Mouse (Mus musculus): ENCODE measurements around the gene Secisbp2l.

DNA sequence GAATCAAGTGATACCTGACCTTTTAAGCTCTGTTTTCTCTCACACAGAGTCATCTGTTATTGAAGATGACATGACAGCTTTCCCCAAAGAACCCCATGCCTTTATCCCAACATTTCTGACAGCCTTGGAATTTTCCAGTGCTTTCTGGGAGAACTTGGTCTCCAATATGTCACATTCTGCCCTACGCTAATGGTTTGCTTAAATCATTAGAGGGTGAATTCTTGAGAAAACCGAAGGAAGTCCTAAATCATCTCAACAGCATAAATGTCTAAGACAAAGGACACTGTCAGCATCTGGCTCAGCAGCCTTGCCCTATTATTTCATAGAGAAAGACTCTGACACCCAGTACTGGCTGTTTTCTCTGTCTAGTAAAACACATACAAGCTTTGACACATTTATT is 11.5 kb upstream of the Secisbp2l start:
- TF ChIP-seq CTCF (IDR thresholded peaks at IDR 0.05; ENCODE audit: low read depth, low read length) (no peak), GATA1 (IDR thresholded peaks at IDR 0.05; ENCODE audit: borderline replicate concordance, low read length) (no peak)

Measured in G1E (cell line).